Mouse (Mus musculus) cerebellum, adult 2 months (tissue): ENCODE measurements at regions not wholly inside any gene's neighbourhood (a gene's known extent, or its start where the extent isn't known, plus 50 kb on each side); places are given as distances from the start of the nearest gene placed in this dataset.

Source experiments
- DNase-seq, 2 experiments: peaks; one replicate each; pipeline ENCODE4 v3.0.0; 2021
- H3K27ac ChIP-seq: fragments of 200-500 bp; 2 replicates; pipeline ENCODE4 v1.5.1; 2012; ENCODE audit warnings: low read length, control low read depth, inconsistent platforms; ENCODE audit not compliant: insufficient read depth
- H3K27me3 ChIP-seq: fragments of 200-500 bp; 2 replicates; pipeline ENCODE4 v1.6.1; 2012; ENCODE audit warnings: inconsistent platforms, mild to moderate bottlenecking, low read length, moderate library complexity; ENCODE audit not compliant: control insufficient read depth, insufficient read depth
- H3K4me1 ChIP-seq: fragments of 200-500 bp; 2 replicates; pipeline ENCODE4 v1.6.1; 2011; ENCODE audit warnings: low read length; ENCODE audit not compliant: control insufficient read depth, insufficient read depth
- H3K4me3 ChIP-seq: fragments of 200-500 bp; replicated peaks from 2 replicates; pipeline ENCODE3; 2011; ENCODE audit warnings: mild to moderate bottlenecking, low read depth, low read length, control low read depth; ENCODE audit not compliant: insufficient read depth
- CTCF ChIP-seq: fragments of 200-500 bp; IDR thresholded peaks from 2 replicates; pipeline ENCODE4 v1.5.1; 2011; ENCODE audit warnings: low read depth, mild to moderate bottlenecking, control low read depth, low read length, moderate library complexity, borderline replicate concordance; ENCODE audit not compliant: insufficient read depth
- POLR2A ChIP-seq: fragments of 200-500 bp; IDR thresholded peaks from 2 replicates; pipeline ENCODE4 v1.6.1; 2011; ENCODE audit warnings: low read length, control low read depth, borderline replicate concordance; ENCODE audit not compliant: insufficient read depth
- WGBS: fragments of 180-500 bp; shearing (Covaris S2); methylation state at CpG from one replicate; pipeline ENCODE4 v1.1.7; 2018; 5-methylcytosine and 5-hydroxymethylcytosine counted together

- WGBS, result 28% methylated on average over 1 of the region's 1 CpGs
- Histone ChIP-seq H3K4me3 (no peak overlapping the region), H3K27ac (no peak overlapping the region), H3K4me1 (no peaks in the 10 kb centered on the region), H3K27me3 (no peaks in the 10 kb centered on the region)
- no peak for DNase-seq
- TF ChIP-seq POLR2A, result no peak
- TF ChIP-seq CTCF, result no peak
These were observed 231.5 kb upstream of the Ptger4 start for GRCm38 (mm10) chr15:5475389-5475995.

GRCm38 (mm10) chr15:5493286-5493685, 249.3 kb upstream of the Ptger4 start:
- Histone ChIP-seq H3K27me3 (no peaks in the 10 kb centered on the region), H3K4me3 (no peak overlapping the region), H3K4me1 (no peaks in the 10 kb centered on the region), H3K27ac (no peak overlapping the region)
- 79% methylated on average over 3 of the region's 3 CpGs for WGBS
- no peak for DNase-seq
- TF ChIP-seq CTCF, result no peak
- TF ChIP-seq POLR2A, result no peak

DNA sequence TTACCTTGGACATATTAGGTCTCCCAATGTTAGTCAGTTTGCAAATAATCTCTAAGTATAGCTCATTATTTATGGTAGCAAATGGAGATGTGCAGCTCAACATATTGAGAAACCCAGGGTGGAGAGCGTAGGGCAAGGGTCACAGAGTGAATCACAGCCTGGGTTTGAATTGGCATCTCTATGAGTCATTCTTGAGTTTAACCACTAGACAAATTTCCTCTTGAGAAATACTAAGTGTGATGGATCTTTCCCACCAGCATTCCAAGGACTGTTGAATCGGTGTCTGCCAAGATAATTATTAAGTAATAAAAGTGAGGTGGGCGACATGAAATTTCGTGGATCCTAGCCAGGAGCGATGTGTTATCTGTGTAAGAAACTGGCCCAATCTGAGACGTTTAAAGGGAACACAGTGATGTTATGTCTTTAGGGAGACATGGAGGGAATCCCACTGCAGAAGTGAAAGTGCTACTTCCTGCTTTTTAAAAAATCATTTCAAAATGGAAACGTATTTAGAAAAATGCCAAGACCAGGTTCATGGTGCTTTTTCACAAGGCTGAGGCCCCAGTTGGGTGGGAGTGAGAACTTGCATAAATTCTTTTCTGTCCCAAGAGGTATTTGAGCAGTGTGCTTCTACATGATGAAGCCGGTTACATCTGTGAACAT, 251.3 kb upstream of the Ptger4 start:
- TF ChIP-seq POLR2A, result no peak
- no peak for TF ChIP-seq CTCF
- Histone ChIP-seq H3K27me3 (no peaks in the 10 kb centered on the region), H3K4me1 (no peaks in the 10 kb centered on the region), H3K27ac (no peak overlapping the region), H3K4me3 (no peak overlapping the region)
- no peak for DNase-seq
- 79% methylated on average over 8 of the region's 8 CpGs for WGBS

DNA sequence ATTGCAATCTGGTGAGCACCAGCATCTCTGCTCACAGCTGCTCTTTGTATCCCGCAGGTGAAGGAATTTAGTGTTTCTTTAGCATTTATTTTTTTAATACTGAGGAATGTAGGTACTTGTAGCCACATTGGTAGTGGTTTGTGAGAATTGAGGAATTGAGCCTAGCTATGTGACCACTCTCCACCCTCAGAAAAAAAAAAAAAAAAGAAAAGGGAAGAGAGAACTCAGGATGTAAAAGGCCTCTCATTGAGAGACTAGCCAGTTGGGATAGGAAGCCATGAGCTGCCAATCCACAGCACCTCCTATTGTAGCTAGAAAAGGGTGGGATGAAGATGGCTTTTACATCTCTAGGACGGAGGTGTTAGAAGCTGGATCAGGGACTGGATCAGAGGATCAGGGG, 252.0 kb upstream of the Ptger4 start:
- H3K4me3 ChIP-seq, result no peak overlapping the region
- WGBS, result 84% methylated on average over 2 of the region's 2 CpGs
- no peak for DNase-seq
- no peaks in the 10 kb centered on the region for H3K4me1 ChIP-seq
- H3K27me3 ChIP-seq, result no peaks in the 10 kb centered on the region
- TF ChIP-seq POLR2A (no peak), CTCF (no peak)
- no peak overlapping the region for H3K27ac ChIP-seq

DNA sequence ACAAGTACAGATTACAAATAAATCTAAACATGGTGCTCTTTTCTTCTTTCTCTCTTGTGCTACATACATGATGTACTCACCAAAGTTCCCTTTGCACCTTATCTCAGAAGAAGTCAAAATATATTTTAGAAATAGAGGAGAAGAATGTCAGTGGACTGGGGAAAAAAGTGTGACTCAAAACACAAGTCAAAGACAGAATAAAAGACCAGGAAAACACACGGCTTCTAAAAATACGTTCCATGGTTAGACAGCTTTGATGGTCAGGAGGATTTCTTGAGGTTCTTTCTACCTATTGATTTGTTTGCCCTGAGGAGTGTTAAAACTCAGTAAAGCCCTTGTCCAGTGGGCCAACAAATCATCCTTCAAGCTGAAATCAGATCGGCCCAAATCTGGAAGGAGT, 260.5 kb upstream of the Ptger4 start:
- H3K27me3 ChIP-seq, result no peaks in the 10 kb centered on the region
- H3K4me1 ChIP-seq, result no peaks in the 10 kb centered on the region
- no peak overlapping the region for H3K27ac ChIP-seq
- TF ChIP-seq POLR2A (no peak), CTCF (no peak)
- no peak for DNase-seq
- H3K4me3 ChIP-seq, result no peak overlapping the region
- WGBS, result 90% methylated on average over 3 of the region's 3 CpGs

DNA sequence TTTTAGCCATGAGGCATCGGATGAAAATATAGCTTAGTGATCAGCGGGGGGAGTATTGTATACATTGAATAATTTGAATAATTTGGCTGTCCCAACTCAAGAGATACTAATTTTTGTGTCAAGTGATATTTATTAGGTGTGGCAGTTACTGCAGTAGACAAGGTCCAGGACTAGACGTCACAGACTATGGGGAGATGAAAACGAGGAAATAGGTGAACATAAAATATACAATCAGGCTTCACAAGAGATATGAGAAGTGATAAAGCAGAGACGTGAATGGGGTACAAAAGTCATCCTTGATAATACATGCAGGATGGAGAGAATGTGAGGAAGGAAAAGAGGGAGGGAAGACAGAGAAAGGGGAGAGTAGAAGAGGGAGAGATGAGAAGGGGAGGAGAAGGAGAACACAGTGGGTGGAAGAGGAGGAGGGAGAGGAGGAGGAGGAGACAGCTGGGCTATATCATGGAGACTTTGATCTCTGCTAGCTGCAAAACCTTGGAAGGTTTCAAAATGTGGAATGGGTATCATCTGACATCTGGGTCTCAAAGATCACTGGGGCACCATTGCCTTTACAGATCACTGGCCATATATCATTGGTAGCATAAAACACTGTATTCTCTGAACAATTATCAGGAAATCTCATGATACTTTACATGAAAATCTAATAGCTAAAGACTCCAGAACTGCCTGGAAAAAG, 263.0 kb upstream of the Ptger4 start:
- no peak for DNase-seq
- TF ChIP-seq POLR2A (no peak), CTCF (no peak)
- Histone ChIP-seq H3K27me3 (no peaks in the 10 kb centered on the region), H3K4me1 (no peaks in the 10 kb centered on the region), H3K27ac (no peak overlapping the region), H3K4me3 (no peak overlapping the region)
- 90% methylated on average over 5 of the region's 5 CpGs for WGBS

- H3K4me3 ChIP-seq, result no peak overlapping the region
- no peak overlapping the region for H3K27ac ChIP-seq
- H3K4me1 ChIP-seq, result no peaks in the 10 kb centered on the region
- 82% methylated on average over 3 of the region's 3 CpGs for WGBS
- TF ChIP-seq POLR2A, result no peak
- no peak for TF ChIP-seq CTCF
- DNase-seq, result no peak
- H3K27me3 ChIP-seq, result no peaks in the 10 kb centered on the region
These were observed 263.5 kb upstream of the Ptger4 start for GRCm38 (mm10) chr15:5507545-5507913.

DNA sequence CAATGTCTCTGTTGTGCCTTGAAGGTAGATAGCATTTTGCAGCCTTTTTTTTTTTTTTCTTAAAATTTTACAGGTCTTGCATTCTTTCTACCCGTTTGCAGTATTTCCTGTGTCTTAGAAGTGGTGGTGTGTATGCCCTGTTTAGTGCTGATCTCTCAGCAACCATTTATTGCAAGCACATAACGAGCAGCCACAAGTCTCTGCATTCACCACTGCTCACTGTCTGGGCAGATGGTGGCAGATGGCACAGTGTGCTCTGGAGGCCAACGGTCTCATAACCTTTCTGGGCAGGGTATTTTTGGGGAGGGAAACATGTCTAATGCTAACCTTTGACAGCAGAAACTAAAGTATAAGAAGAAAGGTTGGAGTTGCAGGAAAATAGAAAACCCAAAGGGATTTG, 266.1 kb upstream of the Ptger4 start:
- 29% methylated on average over 3 of the region's 3 CpGs for WGBS
- Histone ChIP-seq H3K4me3 (no peak overlapping the region), H3K27ac (no peak overlapping the region), H3K4me1 (no peaks in the 10 kb centered on the region), H3K27me3 (no peaks in the 10 kb centered on the region)
- TF ChIP-seq POLR2A (no peak), CTCF (no peak)
- DNase-seq, result no peak
